Mouse (Mus musculus): ENCODE measurements around the gene Cby3. TPM values are rescaled to one million over a fixed set of nuclear protein-coding genes. Genes with fewer than 3 reads are reported as not detected.
"Not testable (repeated sequence)": the region's sequence is repeated elsewhere in the genome, so short reads cannot be mapped to it uniquely, and the experiment has no call there.

Cby3 gene
- total RNA-seq, 2 experiments from 2014 or later, result 0.42 TPM; not detected in 1

- peak; percentile 49 to 63 for DNase-seq (ENCODE audit: extremely low spot score in 1 of 2, low spot score in 1 of 2)
Measured at GRCm38 (mm10) chr11:50358950-50359861, 4.9 kb downstream of the Cby3 start.

- not testable (repeated sequence) for DNase-seq (ENCODE audit: extremely low spot score in 1 of 2, low spot score in 1 of 2)
Measured at GRCm38 (mm10) chr11:50361282-50361681, 7.0 kb downstream of the Cby3 start.

- DNase-seq (ENCODE audit: extremely low spot score in 1 of 2, low spot score in 1 of 2), result peak; percentile 44 to 79
Measured at GRCm38 (mm10) chr11:50364548-50364947, 10.3 kb downstream of the Cby3 start.

GRCm38 (mm10) chr11:50365322-50365721 is 11.1 kb downstream of the Cby3 start:
- DNase-seq (ENCODE audit: extremely low spot score in 1 of 2, low spot score in 1 of 2), result no peak

GRCm38 (mm10) chr11:50367531-50367930 is 13.3 kb downstream of the Cby3 start:
- DNase-seq (ENCODE audit: extremely low spot score in 1 of 2, low spot score in 1 of 2), result no peak

GRCm38 (mm10) chr11:50369360-50369911 is 15.2 kb downstream of the Cby3 start:
- no peak for DNase-seq (ENCODE audit: extremely low spot score in 1 of 2, low spot score in 1 of 2)

- no peak for DNase-seq (ENCODE audit: extremely low spot score in 1 of 2, low spot score in 1 of 2)
Measured at GRCm38 (mm10) chr11:50370969-50371368, 16.7 kb downstream of the Cby3 start.

GRCm38 (mm10) chr11:50371399-50371841 is 17.2 kb downstream of the Cby3 start:
- peak; percentile 24 to 53 for DNase-seq (ENCODE audit: extremely low spot score in 1 of 2, low spot score in 1 of 2)

GRCm38 (mm10) chr11:50371911-50372310 is 17.6 kb downstream of the Cby3 start:
- DNase-seq (ENCODE audit: extremely low spot score in 1 of 2, low spot score in 1 of 2), result no peak

- no peak for DNase-seq (ENCODE audit: extremely low spot score in 1 of 2, low spot score in 1 of 2)
Measured at GRCm38 (mm10) chr11:50373086-50373485, 18.8 kb downstream of the Cby3 start.

GRCm38 (mm10) chr11:50373621-50374020 is 19.4 kb downstream of the Cby3 start:
- no peak for DNase-seq (ENCODE audit: extremely low spot score in 1 of 2, low spot score in 1 of 2)

GRCm38 (mm10) chr11:50374286-50375015 is 20.2 kb downstream of the Cby3 start:
- DNase-seq (ENCODE audit: extremely low spot score in 1 of 2, low spot score in 1 of 2), result no peak

GRCm38 (mm10) chr11:50375421-50375820 is 21.2 kb downstream of the Cby3 start:
- no peak for DNase-seq (ENCODE audit: extremely low spot score in 1 of 2, low spot score in 1 of 2)

- no peak for DNase-seq (ENCODE audit: extremely low spot score in 1 of 2, low spot score in 1 of 2)
Measured at GRCm38 (mm10) chr11:50376156-50376790, 22.0 kb downstream of the Cby3 start.

- peak; percentile 97 to 99 for DNase-seq (ENCODE audit: extremely low spot score in 1 of 2, low spot score in 1 of 2)
Measured at GRCm38 (mm10) chr11:50376911-50377891, 22.9 kb downstream of the Cby3 start, which contains the start of gene Hnrnph1. Gene Hnrnph1 (plus strand): TSS chr11:50376990.

GRCm38 (mm10) chr11:50377892-50378684 is 23.8 kb downstream of the Cby3 start:
- peak; percentile 73 to 81 for DNase-seq (ENCODE audit: extremely low spot score in 1 of 2, low spot score in 1 of 2)

GRCm38 (mm10) chr11:50379023-50379752 is 24.9 kb downstream of the Cby3 start:
- no peak for DNase-seq (ENCODE audit: extremely low spot score in 1 of 2, low spot score in 1 of 2)

- no peak for DNase-seq (ENCODE audit: extremely low spot score in 1 of 2, low spot score in 1 of 2)
Measured at GRCm38 (mm10) chr11:50381311-50381710, 27.0 kb downstream of the Cby3 start.
